Mouse (Mus musculus) limb, embryonic 14.5 days (tissue): ENCODE measurements at regions not wholly inside any gene's neighbourhood (a gene's known extent, or its start where the extent isn't known, plus 50 kb on each side); places are given as distances from the start of the nearest gene placed in this dataset.

Source experiments
- ATAC-seq: fragments of 200-750 bp; cut with Nextera tagmentation; 2 replicates; pipeline ENCODE4 v1.8.0; 2017; ENCODE audit warnings: low read depth, moderate number of reproducible peaks, moderate TSS enrichment; ENCODE audit not compliant: low FRiP score
- DNase-seq: peaks from one replicate; pipeline ENCODE4 v3.0.0-alpha.2; 2015; ENCODE audit warnings: low spot score
- H3K27ac ChIP-seq: fragments of 300-500 bp; sonication (generic); replicated peaks from 2 replicates; pipeline ENCODE4 v1.5.1; 2014; ENCODE audit warnings: low read depth, mild to moderate bottlenecking, low read length, moderate library complexity, mixed read lengths
- H3K27me3 ChIP-seq: fragments of 300-500 bp; sonication (generic); 2 replicates; pipeline ENCODE4 v1.6.1; 2014; ENCODE audit warnings: low read length, mixed read lengths; ENCODE audit not compliant: control insufficient read depth, insufficient read depth
- H3K36me3 ChIP-seq: fragments of 300-500 bp; sonication (generic); 2 replicates; pipeline ENCODE4 v1.6.1; 2014; ENCODE audit warnings: mild to moderate bottlenecking, low read length, moderate library complexity, mixed read lengths; ENCODE audit not compliant: control insufficient read depth, insufficient read depth
- H3K4me1 ChIP-seq: fragments of 300-500 bp; sonication (generic); 2 replicates; pipeline ENCODE4 v1.6.1; 2014; ENCODE audit warnings: antibody characterized with exemption, low read length, mixed read lengths; ENCODE audit not compliant: control insufficient read depth, insufficient read depth
- H3K4me2 ChIP-seq: fragments of 300-500 bp; sonication (generic); replicated peaks from 2 replicates; pipeline ENCODE4 v1.6.1; 2014; ENCODE audit warnings: low read depth, mild to moderate bottlenecking, low read length, moderate library complexity; ENCODE audit not compliant: severe bottlenecking
- H3K4me3 ChIP-seq: fragments of 300-500 bp; sonication (generic); replicated peaks from 2 replicates; pipeline ENCODE4 v1.5.1; 2014; ENCODE audit warnings: low read length
- H3K9ac ChIP-seq: fragments of 300-500 bp; sonication (generic); 2 replicates; pipeline ENCODE4 v1.6.1; 2014; ENCODE audit warnings: mild to moderate bottlenecking, low read depth, low read length, moderate library complexity; ENCODE audit not compliant: severe bottlenecking
- H3K9me3 ChIP-seq: fragments of 300-500 bp; sonication (generic); 2 replicates; pipeline ENCODE4 v1.6.1; 2016; ENCODE audit warnings: low read length; ENCODE audit not compliant: control insufficient read depth
- POLR2A ChIP-seq: fragments of 200-500 bp; IDR thresholded peaks from 2 replicates; pipeline ENCODE4 v1.8.0; 2012; ENCODE audit warnings: inconsistent platforms, mild to moderate bottlenecking, moderate library complexity, borderline replicate concordance; ENCODE audit not compliant: insufficient read depth, insufficient read length; ENCODE audit errors: extremely low read depth
- WGBS: fragments of 180-500 bp; shearing (Covaris S2); extraction: QIAGEN DNeasy Blood & Tissue Kit; methylation state at CpG from one replicate; pipeline ENCODE4 v1.1.7; 2014; 5-methylcytosine and 5-hydroxymethylcytosine counted together

DNA sequence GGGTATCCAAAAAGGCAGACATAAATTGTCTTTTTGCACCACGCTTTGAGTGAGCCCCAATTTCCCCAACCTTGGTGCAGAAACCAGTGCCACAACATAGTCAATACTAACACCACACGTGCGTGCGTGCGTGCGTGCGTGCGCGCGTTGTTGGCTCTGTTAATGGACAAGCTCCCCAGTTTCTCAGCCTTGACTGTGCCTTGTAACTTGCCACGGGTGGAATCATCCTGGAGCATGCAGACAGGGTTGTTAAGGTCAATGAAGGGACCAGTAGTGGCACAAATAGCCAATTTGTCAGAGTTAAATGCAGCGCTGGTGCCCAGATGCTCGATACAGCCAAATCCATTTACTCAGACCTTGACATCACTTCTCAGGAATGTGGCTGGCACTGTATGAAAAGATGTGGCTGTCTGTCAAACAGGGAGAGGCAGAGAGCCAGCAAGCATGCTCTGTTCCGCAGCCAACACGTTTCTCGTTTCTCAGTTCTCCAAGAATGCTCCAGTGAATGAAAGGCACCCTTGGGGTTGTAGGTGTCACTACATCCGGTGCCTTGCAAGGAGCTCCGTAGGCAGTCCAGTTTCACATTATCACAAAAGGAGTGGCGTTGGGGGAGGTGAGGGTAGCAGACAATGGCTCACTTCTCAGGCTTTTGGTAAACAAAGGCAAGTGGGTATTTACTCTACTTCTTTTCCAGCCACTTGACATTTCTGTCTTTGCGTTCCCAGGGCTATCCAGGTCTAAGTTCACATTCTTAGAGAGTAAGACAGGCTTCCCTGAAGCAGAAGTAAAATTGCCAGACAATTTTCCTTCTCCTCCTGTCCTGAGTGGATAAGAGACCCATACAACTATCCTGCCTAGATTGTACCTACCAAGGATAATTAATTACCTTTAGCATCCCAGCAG, 53.2 kb upstream of the Usp27x start:
- H3K27ac ChIP-seq = no peak overlapping the region
- ATAC-seq (peak; percentile 84), DNase-seq (peak; percentile 57)
- 48% methylated on average over 20 of the region's 20 CpGs for WGBS
- no peak overlapping the region for H3K4me2 ChIP-seq
- H3K4me3 ChIP-seq = no peak overlapping the region
- no peak for TF ChIP-seq POLR2A
- H3K9ac ChIP-seq = no peak overlapping the region
- H3K4me1 ChIP-seq = peaks cover 6% of the 10 kb centered on the region
- no peaks in the 10 kb centered on the region for H3K36me3 ChIP-seq
- no peaks in the 10 kb centered on the region for H3K9me3 ChIP-seq
- no peaks in the 10 kb centered on the region for H3K27me3 ChIP-seq
